ENCODE assay signal across 15 mouse cellular contexts in the genomic region with DNA sequence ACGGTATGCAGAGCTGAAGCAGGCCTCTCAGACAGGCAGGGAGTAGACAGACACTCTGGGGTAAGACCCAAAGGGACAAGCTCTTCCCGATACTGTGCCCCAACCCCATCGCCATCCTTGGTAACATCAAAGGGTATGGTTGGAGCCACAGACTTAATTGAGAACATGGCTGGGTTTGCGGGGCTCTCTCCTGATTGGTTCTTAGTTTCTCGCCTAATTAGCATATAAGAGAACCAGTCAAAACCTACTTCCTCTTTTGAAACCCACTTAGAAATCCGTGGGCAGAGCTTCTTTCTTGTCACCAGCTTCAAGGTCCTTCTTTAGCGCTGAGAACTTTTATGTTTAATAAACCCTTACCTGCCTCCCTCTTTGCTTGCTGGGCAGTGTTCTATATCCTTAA.
"Had no signal": no experiment of that assay in that cellular context is flagged by ENCODE, and none has a peak within 500 bp of the region (broad histone marks: within the 10 kb centered on the region; RNA-seq: fewer than 3 reads in every experiment).

No protein-coding gene starts in this region.

- H3K27ac ChIP-seq: kidney, embryonic 15.5 days; limb, embryonic 12.5 days; liver, embryonic 14.5 days; stomach, embryonic 15.5 days had no signal

- H3K4me2 ChIP-seq: kidney, embryonic 15.5 days; limb, embryonic 12.5 days; midbrain, embryonic 12.5 days; neural tube, embryonic 13.5 days; stomach, embryonic 15.5 days had no signal

- H3K9me3 ChIP-seq: kidney, embryonic 15.5 days; limb, embryonic 12.5 days; midbrain, embryonic 12.5 days; neural tube, embryonic 13.5 days; stomach, embryonic 15.5 days had no signal

- H3K4me3 ChIP-seq: kidney, embryonic 15.5 days; limb, embryonic 12.5 days; midbrain, embryonic 12.5 days; neural tube, embryonic 13.5 days; stomach, embryonic 15.5 days had no signal

- H3K9ac ChIP-seq: kidney, embryonic 15.5 days; limb, embryonic 12.5 days; liver, embryonic 14.5 days; midbrain, embryonic 12.5 days; neural tube, embryonic 13.5 days; stomach, embryonic 15.5 days had no signal

- H3K36me3 ChIP-seq: kidney, embryonic 15.5 days; limb, embryonic 12.5 days; midbrain, embryonic 12.5 days; neural tube, embryonic 13.5 days; stomach, embryonic 15.5 days had no signal

- DNase-seq: kidney, adult 2 months; kidney, postnatal 14 days; layer of hippocampus, postnatal 36 days; liver; lung, adult 18-20 months; retina, postnatal 1 day; right cerebral cortex, postnatal 4 days; thymus, adult 2 months; thymus, postnatal 25 days had no signal

- H3K4me1 ChIP-seq: limb, embryonic 12.5 days had no signal
